In genomic region chr4:108387681-108388253, GRCm38 (mm10) we compare ENCODE assay signal across 9 mouse cellular contexts. TPM values are rescaled to one million over a fixed set of nuclear protein-coding genes. Genes with fewer than 3 reads are reported as not detected.
DNase-seq lines count a peak whose midpoint lies in the region; ATAC-seq and TF ChIP-seq lines count a peak whose summit lies in the region.
"Had no signal": no experiment of that assay in that cellular context is flagged by ENCODE, and none has a peak within 500 bp of the region (broad histone marks: within the 10 kb centered on the region; RNA-seq: fewer than 3 reads in every experiment).

No protein-coding gene starts in this region.

- DNase-seq in CD4-positive, CD25-positive, alpha-beta regulatory T cell, adult 2 months (ENCODE audit: low read depth, low spot score): peak; percentile 16
- peak; percentile 82 to 86 for DNase-seq in cerebellum, postnatal 10 days
- DNase-seq in gastrocnemius, adult 8-10 months (ENCODE audit: low spot score in 2 of 2): peak; percentile 28 to 48
- peak; percentile 89 for DNase-seq in limb, embryonic 14.5 days (ENCODE audit: low spot score)

- peaks cover 9% of the 10 kb centered on the region for H3K4me1 ChIP-seq in hindbrain, embryonic 15.5 days (replicated peaks)
- peaks cover 16% of the 10 kb centered on the region for H3K4me1 ChIP-seq in limb, embryonic 14.5 days (ENCODE audit: control insufficient read depth, insufficient read depth, low read length)
- H3K4me1 ChIP-seq in midbrain, embryonic 13.5 days (replicated peaks): peaks cover 39% of the 10 kb centered on the region
- H3K4me1 ChIP-seq in stomach, embryonic 16.5 days (ENCODE audit: control insufficient read depth, insufficient read depth, low read length): peaks cover 10% of the 10 kb centered on the region

- H3K9ac ChIP-seq in hindbrain, embryonic 15.5 days: peak overlapping the region; percentile 35
- H3K9ac ChIP-seq in limb, embryonic 14.5 days (ENCODE audit: low read depth, low read length, severe bottlenecking): peak overlapping the region; percentile 61
- peak overlapping the region; percentile 53 for H3K9ac ChIP-seq in midbrain, embryonic 13.5 days (replicated peaks)
- H3K9ac ChIP-seq in stomach, embryonic 16.5 days (ENCODE audit: low read length): peak overlapping the region; percentile 75

- WGBS in hindbrain, embryonic 15.5 days: 4% methylated on average over 18 of the region's 18 CpGs
- WGBS in limb, embryonic 14.5 days: 3% methylated on average over 18 of the region's 18 CpGs
- WGBS in midbrain, embryonic 13.5 days: 4% methylated on average over 18 of the region's 18 CpGs
- 1% methylated on average over 18 of the region's 18 CpGs for WGBS in stomach, embryonic 16.5 days

- H3K4me3 ChIP-seq in hindbrain, embryonic 15.5 days: peak overlapping the region; percentile 31
- peak overlapping the region; percentile 40 for H3K4me3 ChIP-seq in limb, embryonic 14.5 days (replicated peaks; ENCODE audit: low read length)
- peak overlapping the region; percentile 25 for H3K4me3 ChIP-seq in midbrain, embryonic 13.5 days (replicated peaks)
- H3K4me3 ChIP-seq in stomach, embryonic 16.5 days (replicated peaks; ENCODE audit: low read length): peak overlapping the region; percentile 49

- H3K27me3 ChIP-seq in hindbrain, embryonic 15.5 days: no peaks in the 10 kb centered on the region
- H3K27me3 ChIP-seq in limb, embryonic 14.5 days (ENCODE audit: control insufficient read depth, insufficient read depth, low read length): peaks cover 10% of the 10 kb centered on the region
- H3K27me3 ChIP-seq in midbrain, embryonic 13.5 days: peaks cover 21% of the 10 kb centered on the region
- peaks cover 5% of the 10 kb centered on the region for H3K27me3 ChIP-seq in stomach, embryonic 16.5 days (ENCODE audit: control insufficient read depth, insufficient read depth, low read length)

- 0 out of 2 replicates have a peak, but pooled peaks have one; percentile 30 for TF ChIP-seq POLR2A in limb, embryonic 14.5 days (IDR thresholded peaks at IDR 0.05; ENCODE audit: borderline replicate concordance, extremely low read depth, insufficient read depth, insufficient read length)

- no peaks in the 10 kb centered on the region for H3K36me3 ChIP-seq in hindbrain, embryonic 15.5 days
- no peaks in the 10 kb centered on the region for H3K36me3 ChIP-seq in limb, embryonic 14.5 days (ENCODE audit: control insufficient read depth, insufficient read depth, low read length)
- no peaks in the 10 kb centered on the region for H3K36me3 ChIP-seq in midbrain, embryonic 13.5 days
- no peaks in the 10 kb centered on the region for H3K36me3 ChIP-seq in stomach, embryonic 16.5 days (ENCODE audit: control insufficient read depth, insufficient read depth, low read length)

- peak overlapping the region; percentile 56 for H3K27ac ChIP-seq in hindbrain, embryonic 15.5 days (replicated peaks)
- H3K27ac ChIP-seq in limb, embryonic 14.5 days (replicated peaks; ENCODE audit: low read depth, low read length): peak overlapping the region; percentile 82
- peak overlapping the region; percentile 71 for H3K27ac ChIP-seq in midbrain, embryonic 13.5 days
- H3K27ac ChIP-seq in stomach, embryonic 16.5 days (ENCODE audit: low read length): peak overlapping the region; percentile 86

- no peaks in the 10 kb centered on the region for H3K9me3 ChIP-seq in hindbrain, embryonic 15.5 days
- H3K9me3 ChIP-seq in limb, embryonic 14.5 days (ENCODE audit: control insufficient read depth, low read length): no peaks in the 10 kb centered on the region
- 0 out of 2 replicates have a peak, but pooled peaks cover 3% of the 10 kb centered on the region for H3K9me3 ChIP-seq in midbrain, embryonic 13.5 days
- no peaks in the 10 kb centered on the region for H3K9me3 ChIP-seq in stomach, embryonic 16.5 days (replicated peaks; ENCODE audit: control insufficient read depth, low read length)

- H3K4me2 ChIP-seq in hindbrain, embryonic 15.5 days: peak overlapping the region; percentile 59
- H3K4me2 ChIP-seq in limb, embryonic 14.5 days (replicated peaks; ENCODE audit: low read depth, low read length, severe bottlenecking): peak overlapping the region; percentile 82
- peak overlapping the region; percentile 54 for H3K4me2 ChIP-seq in midbrain, embryonic 13.5 days (replicated peaks)
- peak overlapping the region; percentile 80 for H3K4me2 ChIP-seq in stomach, embryonic 16.5 days (ENCODE audit: low read depth, low read length)

- no peak for ATAC-seq in CD4-positive, CD25-positive, alpha-beta regulatory T cell, adult 4 months
- peak; percentile 76 for ATAC-seq in hindbrain, embryonic 15.5 days (ENCODE audit: low FRiP score, low read depth)
- ATAC-seq in limb, embryonic 14.5 days (ENCODE audit: low FRiP score, low read depth): peak; percentile 80
- ATAC-seq in midbrain, embryonic 13.5 days: peak; percentile 69
- ATAC-seq in stomach, embryonic 16.5 days (ENCODE audit: insufficient read depth, low FRiP score): peak; percentile 76; the same call in 1 of the 2 replicates

RNA-seq across cellular contexts. Expression of gene Shisal2a, which starts 4.6 kb away (rescaled TPM):
- not detected for polyA plus RNA-seq in CD4-positive, CD25-positive, alpha-beta regulatory T cell, adult 4 months (2017; shearing (Covaris generic))
- total RNA-seq in gastrocnemius, adult 8-10 months (2022): not detected
- polyA plus RNA-seq in hindbrain, embryonic 15.5 days (2015; fragmentation: Nextera tagmentation; extraction: Ambion mirVana): 4.6 and 4.7 TPM in 2 replicates
- polyA plus RNA-seq in limb, embryonic 14.5 days (2012; rRNA removed): 5.7 and 8.8 TPM in 2 replicates
- 4.2 and 5.4 TPM in 2 replicates for polyA plus RNA-seq in limb, embryonic 14.5 days (2014; fragmentation: Nextera tagmentation; extraction: Ambion mirVana)
- 4.5 and 5.9 TPM in 2 replicates for polyA plus RNA-seq in midbrain, embryonic 13.5 days (2015; fragmentation: Nextera tagmentation; extraction: Ambion mirVana)
- polyA plus RNA-seq in stomach, embryonic 16.5 days (2015; fragmentation: Nextera tagmentation; extraction: Ambion mirVana): 1.2 and 1.4 TPM in 2 replicates
- total RNA-seq: layer of hippocampus, postnatal 36 days had no signal

RNA-seq across cellular contexts. Expression of gene Gpx7, which starts 19.0 kb away (rescaled TPM):
- 1 to 10 TPM; 4.4 to 5.1 TPM for polyA plus RNA-seq in CD4-positive, CD25-positive, alpha-beta regulatory T cell, adult 4 months (2017; shearing (Covaris generic))
- total RNA-seq in gastrocnemius, adult 8-10 months (2022): 10 to 100 TPM in 1 of 4 experiments, 1 to 10 TPM in 3; 5.0 to 11.8 (median 5.7) TPM
- 32.3 and 34.0 TPM in 2 replicates for polyA plus RNA-seq in hindbrain, embryonic 15.5 days (2015; fragmentation: Nextera tagmentation; extraction: Ambion mirVana)
- 92.8 and 98.8 TPM in 2 replicates for polyA plus RNA-seq in limb, embryonic 14.5 days (2012; rRNA removed)
- polyA plus RNA-seq in limb, embryonic 14.5 days (2014; fragmentation: Nextera tagmentation; extraction: Ambion mirVana): 104 and 117 TPM in 2 replicates
- 24.7 and 26.2 TPM in 2 replicates for polyA plus RNA-seq in midbrain, embryonic 13.5 days (2015; fragmentation: Nextera tagmentation; extraction: Ambion mirVana)
- 63.3 and 66.6 TPM in 2 replicates for polyA plus RNA-seq in stomach, embryonic 16.5 days (2015; fragmentation: Nextera tagmentation; extraction: Ambion mirVana)

RNA-seq across cellular contexts. Expression of gene Coa7, which starts 59.8 kb away (rescaled TPM):
- 10 to 100 TPM; 17.4 to 26.6 TPM for polyA plus RNA-seq in CD4-positive, CD25-positive, alpha-beta regulatory T cell, adult 4 months (2017; shearing (Covaris generic))
- total RNA-seq in gastrocnemius, adult 8-10 months (2022): 10 to 100 TPM; 26.4 to 40.8 (median 33.7) TPM
- 45.1 and 52.5 TPM in 2 replicates for polyA plus RNA-seq in hindbrain, embryonic 15.5 days (2015; fragmentation: Nextera tagmentation; extraction: Ambion mirVana)
- 12.2 and 17.1 TPM in 2 replicates for polyA plus RNA-seq in limb, embryonic 14.5 days (2012; rRNA removed)
- 39.0 and 44.4 TPM in 2 replicates for polyA plus RNA-seq in limb, embryonic 14.5 days (2014; fragmentation: Nextera tagmentation; extraction: Ambion mirVana)
- 49.5 and 50.5 TPM in 2 replicates for polyA plus RNA-seq in midbrain, embryonic 13.5 days (2015; fragmentation: Nextera tagmentation; extraction: Ambion mirVana)
- 45.6 and 55.2 TPM in 2 replicates for polyA plus RNA-seq in stomach, embryonic 16.5 days (2015; fragmentation: Nextera tagmentation; extraction: Ambion mirVana)

Comparison
In these comparisons a context has a peak if more than half of its experiments do, and no peak if none do; other contexts are left out.
1. DNase-seq: peak in every context shown above with its lines; median percentile 89 in limb, embryonic 14.5 days; 84 in cerebellum, postnatal 10 days; 38 in gastrocnemius, adult 8-10 months; 16 in CD4-positive, CD25-positive, alpha-beta regulatory T cell, adult 2 months.